Mouse (Mus musculus) limb, embryonic 14.5 days (tissue): Measurements from ENCODE around the gene Fgd3. TPM values are rescaled to one million over a fixed set of nuclear protein-coding genes. Genes with fewer than 3 reads are reported as not detected.

ENCODE experiments used
- ATAC-seq: fragments of 200-750 bp; cut with Nextera tagmentation; 2 replicates; pipeline ENCODE4 v1.8.0; 2017; ENCODE audit warnings: low read depth, moderate number of reproducible peaks, moderate TSS enrichment; ENCODE audit not compliant: low FRiP score
- DNase-seq: peaks from one replicate; pipeline ENCODE4 v3.0.0-alpha.2; 2015; ENCODE audit warnings: low spot score
- H3K27ac ChIP-seq: fragments of 300-500 bp; sonication (generic); replicated peaks from 2 replicates; pipeline ENCODE4 v1.5.1; 2014; ENCODE audit warnings: low read depth, mild to moderate bottlenecking, low read length, moderate library complexity, mixed read lengths
- H3K27me3 ChIP-seq: fragments of 300-500 bp; sonication (generic); 2 replicates; pipeline ENCODE4 v1.6.1; 2014; ENCODE audit warnings: low read length, mixed read lengths; ENCODE audit not compliant: control insufficient read depth, insufficient read depth
- H3K36me3 ChIP-seq: fragments of 300-500 bp; sonication (generic); 2 replicates; pipeline ENCODE4 v1.6.1; 2014; ENCODE audit warnings: mild to moderate bottlenecking, low read length, moderate library complexity, mixed read lengths; ENCODE audit not compliant: control insufficient read depth, insufficient read depth
- H3K4me1 ChIP-seq: fragments of 300-500 bp; sonication (generic); 2 replicates; pipeline ENCODE4 v1.6.1; 2014; ENCODE audit warnings: antibody characterized with exemption, low read length, mixed read lengths; ENCODE audit not compliant: control insufficient read depth, insufficient read depth
- H3K4me2 ChIP-seq: fragments of 300-500 bp; sonication (generic); replicated peaks from 2 replicates; pipeline ENCODE4 v1.6.1; 2014; ENCODE audit warnings: low read depth, mild to moderate bottlenecking, low read length, moderate library complexity; ENCODE audit not compliant: severe bottlenecking
- H3K4me3 ChIP-seq: fragments of 300-500 bp; sonication (generic); replicated peaks from 2 replicates; pipeline ENCODE4 v1.5.1; 2014; ENCODE audit warnings: low read length
- H3K9ac ChIP-seq: fragments of 300-500 bp; sonication (generic); 2 replicates; pipeline ENCODE4 v1.6.1; 2014; ENCODE audit warnings: mild to moderate bottlenecking, low read depth, low read length, moderate library complexity; ENCODE audit not compliant: severe bottlenecking
- H3K9me3 ChIP-seq: fragments of 300-500 bp; sonication (generic); 2 replicates; pipeline ENCODE4 v1.6.1; 2016; ENCODE audit warnings: low read length; ENCODE audit not compliant: control insufficient read depth
- POLR2A ChIP-seq: fragments of 200-500 bp; IDR thresholded peaks from 2 replicates; pipeline ENCODE4 v1.8.0; 2012; ENCODE audit warnings: inconsistent platforms, mild to moderate bottlenecking, moderate library complexity, borderline replicate concordance; ENCODE audit not compliant: insufficient read depth, insufficient read length; ENCODE audit errors: extremely low read depth
- whole genome bisulfite sequencing: fragments of 180-500 bp; shearing (Covaris S2); extraction: QIAGEN DNeasy Blood & Tissue Kit; methylation state at CpG from one replicate; pipeline ENCODE4 v1.1.7; 2014; 5-methylcytosine and 5-hydroxymethylcytosine counted together
- polyA plus RNA-seq, 2 experiments: library from polyadenylated mRNA; depleted of rRNA in 1 of 2; stranded (reverse) in 1 of 2; unstranded in 1 of 2; fragments of >200 nt; fragmentation: Nextera tagmentation in 1 of 2; extraction: Ambion mirVana in 1 of 2; gene quantifications; 2 replicates each; pipeline versions ENCODE4 v1.2.1 to v1.2.3; 2012 to 2014

Gene Fgd3
- polyA plus RNA-seq, 2 experiments, result 0.78 to 1.2 TPM

- 9% methylated on average over 10 of the region's 10 CpGs for WGBS
- Histone ChIP-seq H3K9me3 (no peaks in the 10 kb centered on the region), H3K4me2 (no peak overlapping the region), H3K4me1 (no peaks in the 10 kb centered on the region), H3K27ac (no peak overlapping the region), H3K4me3 (no peak overlapping the region), H3K9ac (0 out of 2 replicates have a peak overlapping the region, but pooled peaks have one; percentile 32), H3K36me3 (no peaks in the 10 kb centered on the region), H3K27me3 (no peaks in the 10 kb centered on the region)
- ATAC-seq (no peak), DNase-seq (peak; percentile 43)
- TF ChIP-seq POLR2A, result no peak
Observed at GRCm38 (mm10) chr13:49224314-49224713, 95.8 kb downstream of the Fgd3 start.

GRCm38 (mm10) chr13:49220912-49221311, 99.2 kb downstream of the Fgd3 start:
- 31% methylated on average over 5 of the region's 5 CpGs for whole genome bisulfite sequencing
- DNase-seq (no peak), ATAC-seq (no peak)
- H3K9ac ChIP-seq, result no peak overlapping the region
- H3K9me3 ChIP-seq, result no peaks in the 10 kb centered on the region
- no peak overlapping the region for H3K4me3 ChIP-seq
- H3K27me3 ChIP-seq, result no peaks in the 10 kb centered on the region
- no peak overlapping the region for H3K27ac ChIP-seq
- no peaks in the 10 kb centered on the region for H3K36me3 ChIP-seq
- no peak overlapping the region for H3K4me2 ChIP-seq
- H3K4me1 ChIP-seq, result peaks cover 8% of the 10 kb centered on the region
- no peak for TF ChIP-seq POLR2A

GRCm38 (mm10) chr13:49219367-49219766, 100.7 kb downstream of the Fgd3 start:
- no peak for TF ChIP-seq POLR2A

GRCm38 (mm10) chr13:49218651-49219050, 101.5 kb downstream of the Fgd3 start:
- Histone ChIP-seq H3K4me1 (peaks cover 20% of the 10 kb centered on the region), H3K27ac (no peak overlapping the region), H3K9ac (no peak overlapping the region), H3K9me3 (no peaks in the 10 kb centered on the region), H3K4me3 (no peak overlapping the region), H3K36me3 (no peaks in the 10 kb centered on the region), H3K27me3 (no peaks in the 10 kb centered on the region), H3K4me2 (no peak overlapping the region)
- ATAC-seq (no peak), DNase-seq (no peak)
- no peak for TF ChIP-seq POLR2A
- WGBS, result 51% methylated on average over 3 of the region's 3 CpGs

More at GRCm38 (mm10) chr13:49219367-49219766, 100.7 kb downstream of the Fgd3 start:
- Histone ChIP-seq H3K4me3 (no peak overlapping the region), H3K4me1 (peaks cover 16% of the 10 kb centered on the region), H3K27me3 (no peaks in the 10 kb centered on the region), H3K9ac (no peak overlapping the region), H3K4me2 (no peak overlapping the region), H3K36me3 (no peaks in the 10 kb centered on the region), H3K9me3 (no peaks in the 10 kb centered on the region), H3K27ac (no peak overlapping the region)
- WGBS, result 81% methylated on average over 4 of the region's 4 CpGs
- DNase-seq, result no peak
- no peak for ATAC-seq

- H3K36me3 ChIP-seq, result no peaks in the 10 kb centered on the region
- H3K27ac ChIP-seq, result peak overlapping the region; percentile 63
- DNase-seq (no peak), ATAC-seq (no peak)
- no peaks in the 10 kb centered on the region for H3K9me3 ChIP-seq
- H3K4me1 ChIP-seq, result peaks cover 23% of the 10 kb centered on the region
- H3K27me3 ChIP-seq, result no peaks in the 10 kb centered on the region
- H3K4me2 ChIP-seq, result peak overlapping the region; percentile 55
- no peak overlapping the region for H3K4me3 ChIP-seq
- H3K9ac ChIP-seq, result no peak overlapping the region
- no peak for TF ChIP-seq POLR2A
- WGBS, result 38% methylated on average over 9 of the region's 9 CpGs
Observed at GRCm38 (mm10) chr13:49216808-49217561, 103.1 kb downstream of the Fgd3 start.

- TF ChIP-seq POLR2A, result no peak
- WGBS, result under 1% methylated on average over 17 of the region's 17 CpGs
Observed at GRCm38 (mm10) chr13:49216220-49216552, 103.9 kb downstream of the Fgd3 start.

More at GRCm38 (mm10) chr13:49216220-49216552, 103.9 kb downstream of the Fgd3 start:
- peaks cover 23% of the 10 kb centered on the region for H3K4me1 ChIP-seq
- ATAC-seq (peak; percentile 63), DNase-seq (no peak)
- peak overlapping the region; percentile 91 for H3K4me3 ChIP-seq
- no peaks in the 10 kb centered on the region for H3K9me3 ChIP-seq
- H3K4me2 ChIP-seq, result peak overlapping the region; percentile 55
- peak overlapping the region; percentile 67 for H3K27ac ChIP-seq
- peak overlapping the region; percentile 85 for H3K9ac ChIP-seq
- no peaks in the 10 kb centered on the region for H3K27me3 ChIP-seq
- H3K36me3 ChIP-seq, result no peaks in the 10 kb centered on the region
